ENCODE assay signal across 13 mouse cellular contexts in genomic region chr11:118162245-118162644, GRCm38 (mm10). TPM values are rescaled to one million over a fixed set of nuclear protein-coding genes. Genes with fewer than 3 reads are reported as not detected.
DNase-seq lines count a peak whose midpoint lies in the region; ATAC-seq and TF ChIP-seq lines count a peak whose summit lies in the region.
"Had no signal": no experiment of that assay in that cellular context is flagged by ENCODE, and none has a peak within 500 bp of the region (broad histone marks: within the 10 kb centered on the region; RNA-seq: fewer than 3 reads in every experiment).

No protein-coding gene starts in this region.

- TF ChIP-seq EP300 in lung, postnatal 0 days (IDR thresholded peaks at IDR 0.05), result no peak

- H3K27me3 ChIP-seq in lung, postnatal 0 days (replicated peaks; ENCODE audit: insufficient read depth, low read length), result no peaks in the 10 kb centered on the region
- no peaks in the 10 kb centered on the region for H3K27me3 ChIP-seq in forebrain, postnatal 0 days (ENCODE audit: insufficient read depth, low read length)
- H3K27me3 ChIP-seq: embryonic facial prominence, embryonic 15.5 days; liver, embryonic 12.5 days had no signal

- H3K4me2 ChIP-seq in lung, postnatal 0 days (replicated peaks; ENCODE audit: low read depth, low read length), result no peak overlapping the region
- no peak overlapping the region for H3K4me2 ChIP-seq in forebrain, postnatal 0 days (ENCODE audit: low read depth)
- H3K4me2 ChIP-seq: embryonic facial prominence, embryonic 15.5 days; liver, embryonic 12.5 days had no signal

- TF ChIP-seq POLR2A in lung, adult 2 months (IDR thresholded peaks at IDR 0.05; ENCODE audit: borderline replicate concordance, extremely low read depth, low read depth, low read length), result no peak

- peak; percentile 41 for ATAC-seq in lung, postnatal 0 days
- no peak for ATAC-seq in forebrain, postnatal 0 days
- ATAC-seq: liver, embryonic 12.5 days had no signal

- 55% methylated on average over 10 of the region's 10 CpGs for WGBS in lung, postnatal 0 days
- WGBS in lung, adult 2 months, result 64% methylated on average over 10 of the region's 10 CpGs
- whole genome bisulfite sequencing in forebrain, postnatal 0 days, result 67% methylated on average over 10 of the region's 10 CpGs

- TF ChIP-seq CTCF in lung, postnatal 0 days (IDR thresholded peaks at IDR 0.05), result no peak
- TF ChIP-seq CTCF in lung, adult 2 months (IDR thresholded peaks at IDR 0.05; ENCODE audit: insufficient read depth, low read length), result no peak
- no peak for TF ChIP-seq CTCF in forebrain, postnatal 0 days (IDR thresholded peaks at IDR 0.05; ENCODE audit: low read depth)

- peaks cover 11% of the 10 kb centered on the region; the same call in 1 of the 2 replicates for H3K36me3 ChIP-seq in lung, postnatal 0 days (ENCODE audit: insufficient read depth, low read length)
- peaks cover 32% of the 10 kb centered on the region for H3K36me3 ChIP-seq in forebrain, postnatal 0 days (ENCODE audit: insufficient read depth)

- no peak overlapping the region for H3K27ac ChIP-seq in lung, postnatal 0 days (ENCODE audit: low read length)
- no peak overlapping the region for H3K27ac ChIP-seq in forebrain, postnatal 0 days (ENCODE audit: low read depth, low read length)
- H3K27ac ChIP-seq: embryonic facial prominence, embryonic 15.5 days; left cerebral cortex, adult 2 months; liver, embryonic 12.5 days; stomach, postnatal 0 days had no signal

- DNase-seq in embryo, embryonic 10.5 days (ENCODE audit: low spot score), result peak; percentile 11
- DNase-seq in embryo, embryonic 9.5 days (ENCODE audit: extremely low spot score), result no peak
- no peak for DNase-seq in lung, postnatal 0 days (ENCODE audit: low spot score)
- no peak for DNase-seq in lung, adult 2 months
- peak; percentile 26 for DNase-seq in lung, postnatal 36 days
- DNase-seq in forebrain, postnatal 0 days, result no peak
- DNase-seq in right cerebral cortex, postnatal 10 days (ENCODE audit: low spot score in 2 of 2), result no peak
- no peak for DNase-seq in layer of hippocampus, adult 11-12 months (ENCODE audit: low spot score)
- DNase-seq: heart, postnatal 10 days had no signal

- no peaks in the 10 kb centered on the region for H3K9me3 ChIP-seq in lung, postnatal 0 days (ENCODE audit: low read length)
- no peaks in the 10 kb centered on the region for H3K9me3 ChIP-seq in forebrain, postnatal 0 days (ENCODE audit: low read length)
- H3K9me3 ChIP-seq: embryonic facial prominence, embryonic 15.5 days; liver, embryonic 12.5 days had no signal

- no peak overlapping the region for H3K4me3 ChIP-seq in lung, postnatal 0 days (ENCODE audit: low read depth, low read length)
- no peak overlapping the region for H3K4me3 ChIP-seq in lung, adult 2 months (replicated peaks; ENCODE audit: extremely low read depth, low read depth, low read length)
- no peak overlapping the region for H3K4me3 ChIP-seq in forebrain, postnatal 0 days (ENCODE audit: low read depth, low read length)
- H3K4me3 ChIP-seq: embryonic facial prominence, embryonic 15.5 days; left cerebral cortex, adult 2 months; liver, embryonic 12.5 days had no signal

- no peaks in the 10 kb centered on the region for H3K4me1 ChIP-seq in lung, postnatal 0 days (ENCODE audit: insufficient read depth, low read depth, low read length)
- no peaks in the 10 kb centered on the region for H3K4me1 ChIP-seq in lung, adult 2 months (ENCODE audit: control insufficient read depth, insufficient read depth, low read length)
- no peaks in the 10 kb centered on the region for H3K4me1 ChIP-seq in forebrain, postnatal 0 days (ENCODE audit: insufficient read depth)

- no peak overlapping the region for H3K9ac ChIP-seq in lung, postnatal 0 days (replicated peaks; ENCODE audit: low read depth)
- H3K9ac ChIP-seq in forebrain, postnatal 0 days, result no peak overlapping the region
- H3K9ac ChIP-seq: embryonic facial prominence, embryonic 15.5 days; liver, embryonic 12.5 days had no signal

RNA-seq across cellular contexts. Expression of gene Dnah17, which starts 31.8 kb away (rescaled TPM):
- 0.08 and 0.10 TPM in 2 replicates for polyA plus RNA-seq in lung, postnatal 0 days (2015; fragmentation: Nextera tagmentation; extraction: Ambion mirVana)
- polyA plus RNA-seq in lung, adult 2 months (2012; rRNA removed), result 0.03 and 0.18 TPM in 2 replicates
- 0.23 and 0.62 TPM in 2 replicates for total RNA-seq in forebrain, postnatal 0 days (2014; rRNA removed)
- 0.03 and 0.17 TPM in 2 replicates for polyA plus RNA-seq in forebrain, postnatal 0 days (2015; fragmentation: Nextera tagmentation; extraction: Ambion mirVana)

Comparison
In these comparisons a context has a peak if more than half of its experiments do, and no peak if none do; other contexts are left out.
1. DNase-seq: peak in embryo, embryonic 10.5 days (single experiment) and lung, postnatal 36 days (single experiment); none in embryo, embryonic 9.5 days (single experiment), lung, postnatal 0 days (single experiment), lung, adult 2 months (single experiment), forebrain, postnatal 0 days (single experiment), right cerebral cortex, postnatal 10 days (0 of 2) and layer of hippocampus, adult 11-12 months (single experiment).